Mouse (Mus musculus): Measurements from ENCODE around the gene Rpl13.

The Rpl13 gene

GRCm38 (mm10) chr8:123150737-123151171 lies 48.6 kb downstream of the Rpl13 start:
- DNase-seq (ENCODE audit: low read depth, low spot score): no peak

Measured in forelimb bud, embryonic 11.5 days (tissue).